Mouse (Mus musculus): ENCODE measurements around the gene Pde10a. TPM values are rescaled to one million over a fixed set of nuclear protein-coding genes. Genes with fewer than 3 reads are reported as not detected.

Gene Pde10a
- polyA plus RNA-seq, 1 experiment: 2.4 TPM

DNA sequence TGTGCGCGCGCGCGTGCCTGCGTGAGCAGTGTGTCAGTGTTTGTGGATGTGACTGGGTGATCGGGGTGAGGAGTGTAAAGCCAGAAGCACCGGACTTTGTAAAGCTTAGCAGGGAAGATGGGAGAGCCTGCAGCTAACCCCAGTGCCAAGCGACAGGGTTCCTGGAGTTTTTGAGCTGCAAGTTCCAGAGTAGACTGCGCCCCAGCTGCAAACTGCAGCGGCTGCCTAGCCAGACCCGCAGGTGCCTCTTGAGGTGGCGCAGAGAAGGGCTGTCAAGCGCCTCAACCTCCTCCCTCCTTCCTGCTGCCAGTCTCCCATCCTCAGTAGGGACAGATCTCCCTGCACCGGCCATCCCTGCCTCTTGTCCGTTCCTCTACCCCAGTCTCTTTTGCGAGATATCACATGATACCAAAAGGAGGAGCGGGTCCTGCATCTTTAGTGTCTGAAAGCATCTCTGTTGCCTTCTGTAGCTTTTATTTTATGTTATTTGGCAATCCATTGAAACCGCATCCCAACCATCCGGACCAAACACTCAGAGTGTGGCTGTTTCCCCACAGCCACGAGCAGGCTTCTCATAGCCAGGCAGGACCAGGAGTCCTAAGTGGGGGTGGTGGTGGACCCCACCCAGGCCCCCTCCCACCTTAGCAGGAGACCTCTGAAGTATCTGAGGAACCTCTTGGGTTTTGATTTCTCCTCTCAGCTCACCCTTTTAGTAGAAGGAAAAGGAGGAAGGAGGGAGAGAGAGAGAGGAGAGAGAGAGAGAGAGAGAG, 984 bp downstream of the Pde10a start:
- no peak for DNase-seq (ENCODE audit: low spot score)

DNA sequence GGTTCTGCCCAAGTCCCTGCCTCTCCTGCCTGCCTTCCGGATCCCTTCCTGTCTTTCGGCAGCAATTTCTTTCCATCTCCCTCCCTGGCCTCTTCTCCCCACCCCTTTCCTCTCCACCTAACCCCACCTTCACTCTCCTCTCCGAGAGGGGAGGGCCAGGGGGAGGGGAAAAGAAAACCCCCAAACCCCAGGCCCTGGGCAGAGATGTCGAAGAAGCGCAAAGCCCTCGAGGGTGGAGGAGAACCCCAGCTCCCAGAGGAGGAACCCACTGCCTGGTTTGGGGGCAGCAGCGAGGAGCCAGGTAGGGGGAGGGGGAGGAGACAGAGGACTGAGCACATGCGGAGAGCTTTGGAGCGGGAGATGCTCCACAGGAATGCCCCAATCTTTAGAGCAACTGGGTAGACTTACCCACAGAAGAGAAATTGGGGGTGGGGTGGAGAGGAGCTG, 1.7 kb downstream of the Pde10a start:
- no peak for DNase-seq (ENCODE audit: low spot score)

DNA sequence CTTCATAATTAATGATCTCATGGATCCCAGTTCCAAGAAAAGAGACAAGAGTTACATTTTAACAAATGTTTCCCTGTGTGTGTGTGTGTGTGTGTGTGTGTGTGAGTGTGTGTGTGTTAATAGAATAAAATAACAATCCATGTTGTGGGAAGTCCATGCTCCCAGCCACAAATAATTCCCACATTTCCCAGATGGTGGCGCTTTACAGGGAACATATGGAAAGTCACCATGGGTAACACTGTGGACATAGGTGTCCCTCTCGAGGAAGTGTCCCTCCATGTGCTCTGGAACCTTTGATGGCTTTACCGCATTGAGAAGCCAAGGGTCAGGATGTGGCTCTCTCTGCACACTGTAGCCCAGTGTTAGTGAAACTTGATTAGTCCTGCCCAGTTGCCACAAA, 3.5 kb downstream of the Pde10a start:
- no peak for DNase-seq (ENCODE audit: low spot score)

DNA sequence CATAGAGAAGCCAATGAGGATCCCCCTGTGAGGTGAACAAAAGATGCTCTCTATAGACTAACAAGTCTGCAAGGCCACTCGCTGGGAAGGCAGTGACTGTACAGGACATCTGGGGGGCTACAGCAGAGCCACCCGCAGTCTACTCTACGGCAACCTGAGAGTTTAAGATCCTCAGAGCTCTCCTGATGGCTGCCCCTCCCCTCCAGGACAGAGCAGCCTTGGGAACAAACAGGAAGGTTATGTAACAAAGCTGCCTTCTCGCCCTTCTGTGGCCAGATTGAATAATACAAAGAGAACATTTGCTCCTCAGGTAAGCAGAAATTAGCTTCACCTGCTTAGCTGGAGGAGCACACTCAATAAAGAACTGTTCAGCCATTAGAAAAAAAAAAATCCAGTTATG, 7.4 kb downstream of the Pde10a start:
- DNase-seq (ENCODE audit: low spot score): no peak

DNA sequence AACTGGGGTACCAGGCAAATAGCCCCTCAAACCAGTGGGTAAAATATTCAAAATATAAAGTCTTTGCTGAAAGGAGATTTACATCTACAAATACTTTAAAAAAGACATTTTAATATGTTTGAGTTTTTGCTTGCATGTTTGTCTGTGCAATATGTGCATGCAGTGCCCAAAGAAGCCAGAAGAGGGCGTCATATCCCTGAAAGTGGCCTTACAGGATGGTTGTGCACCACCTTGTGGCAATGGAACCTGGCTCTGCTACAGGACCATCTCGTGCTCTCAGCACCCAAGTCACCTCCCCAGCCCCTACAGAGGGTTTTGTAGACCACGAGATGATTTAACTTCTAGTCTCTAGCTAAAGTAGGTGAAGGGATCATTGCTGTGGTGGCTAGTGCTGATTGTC, 8.7 kb downstream of the Pde10a start:
- no peak for DNase-seq (ENCODE audit: low spot score)

DNA sequence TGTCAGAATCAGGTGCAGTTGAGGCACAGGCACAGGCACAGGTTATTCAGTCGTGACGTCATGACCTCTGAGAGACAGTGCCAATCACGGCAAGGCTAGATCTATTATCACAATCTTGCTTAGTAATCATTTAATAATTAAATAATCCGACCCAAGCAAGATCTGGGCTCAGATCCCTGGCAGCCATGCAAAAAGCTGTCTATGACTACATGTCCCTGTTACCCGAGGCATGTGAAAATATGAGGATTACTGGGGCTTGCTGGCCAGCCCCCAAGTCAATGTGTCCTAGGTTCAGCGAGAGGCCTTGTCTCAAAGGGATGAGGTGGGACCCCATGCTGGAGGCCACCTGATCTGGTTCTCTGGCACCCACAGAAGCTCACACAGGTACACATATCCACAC, 11.3 kb downstream of the Pde10a start:
- no peak for DNase-seq (ENCODE audit: low spot score)

DNA sequence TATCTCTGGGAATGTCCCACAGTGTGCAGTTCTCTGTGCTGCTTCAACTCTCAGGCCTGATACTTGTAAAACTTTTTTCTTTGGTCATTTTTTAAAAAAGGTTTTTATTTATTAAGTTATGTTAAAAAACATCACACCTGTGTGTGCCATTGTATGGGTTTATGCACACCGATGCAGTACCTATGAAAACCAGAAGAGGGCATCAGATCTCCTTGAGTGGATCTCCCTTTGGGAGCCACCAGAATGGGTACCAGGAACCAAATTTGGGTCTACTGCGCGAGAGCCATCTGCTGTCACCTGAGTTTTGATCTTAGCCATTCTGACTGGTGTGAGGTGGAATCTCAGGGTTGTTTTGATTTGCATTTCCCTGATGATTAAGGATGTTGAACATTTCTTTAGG, 12.9 kb downstream of the Pde10a start:
- DNase-seq (ENCODE audit: low spot score): no peak

DNA sequence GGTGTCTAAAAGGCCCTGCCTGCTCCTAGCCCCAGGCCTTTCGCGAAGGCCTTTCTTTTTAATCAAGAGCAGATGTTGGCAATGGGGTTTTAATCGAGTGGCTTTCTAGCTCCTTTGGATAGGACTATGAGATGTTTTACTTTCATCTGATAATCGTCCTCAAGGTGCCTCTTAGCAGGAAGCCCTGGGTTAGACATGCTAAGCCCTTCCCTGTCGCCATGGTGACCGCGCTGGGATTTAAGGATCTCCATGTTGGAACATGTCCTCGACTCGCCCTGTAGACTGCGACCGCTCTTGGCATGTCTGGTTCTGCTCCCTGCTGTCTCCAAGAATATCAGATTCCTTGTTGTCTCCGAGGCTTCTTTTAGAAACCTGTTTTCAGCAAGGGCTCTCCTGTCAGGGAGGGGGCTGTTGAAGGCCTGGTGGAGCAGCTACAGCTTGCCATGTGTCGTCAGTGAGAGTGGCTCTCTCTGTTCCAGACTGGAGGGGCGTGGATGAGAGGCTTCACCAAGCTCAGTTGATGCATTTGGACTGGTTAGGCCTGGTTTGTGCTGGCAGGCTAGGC, 16.9 kb downstream of the Pde10a start:
- no peak for DNase-seq (ENCODE audit: low spot score)

DNA sequence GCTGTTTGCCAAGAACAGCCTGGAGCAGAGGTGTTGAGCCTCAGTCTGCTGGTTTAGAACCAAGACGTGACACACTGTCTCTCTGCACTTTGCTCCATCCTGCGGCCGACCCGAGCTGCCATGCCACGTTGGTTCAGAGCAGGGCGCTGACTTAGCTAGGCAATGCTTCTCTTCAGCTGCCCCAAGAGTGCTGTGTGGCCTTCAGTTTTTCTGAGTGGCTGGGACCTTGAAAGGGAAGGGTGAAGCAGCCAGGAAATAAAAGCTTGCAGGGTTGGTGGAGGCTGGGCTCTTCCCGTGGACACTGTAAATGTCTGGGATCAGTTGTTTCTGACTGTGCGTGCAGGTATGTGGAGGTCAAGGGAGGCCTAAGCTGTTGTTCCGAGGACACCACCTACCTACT, 21.2 kb downstream of the Pde10a start:
- DNase-seq (ENCODE audit: low spot score): no peak

DNA sequence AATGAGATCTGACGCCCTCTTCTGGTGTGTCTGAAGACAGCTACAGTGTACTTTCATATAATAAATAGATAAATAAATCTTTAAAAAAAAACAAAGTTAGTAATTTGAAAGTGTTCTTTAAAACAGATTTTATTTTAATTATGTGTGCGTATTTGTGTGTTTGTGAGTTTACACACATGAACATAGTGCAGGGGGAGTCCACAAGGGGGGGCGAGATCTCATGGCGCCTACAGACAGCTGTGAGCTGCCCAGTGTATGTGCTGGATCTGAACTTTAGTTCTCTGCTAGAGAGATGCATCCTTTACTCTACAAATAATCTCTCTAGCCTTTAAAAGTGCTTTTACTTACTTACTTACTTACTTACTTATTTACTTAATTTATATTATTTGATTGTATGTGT, 23.6 kb downstream of the Pde10a start:
- no peak for DNase-seq (ENCODE audit: low spot score)

DNA sequence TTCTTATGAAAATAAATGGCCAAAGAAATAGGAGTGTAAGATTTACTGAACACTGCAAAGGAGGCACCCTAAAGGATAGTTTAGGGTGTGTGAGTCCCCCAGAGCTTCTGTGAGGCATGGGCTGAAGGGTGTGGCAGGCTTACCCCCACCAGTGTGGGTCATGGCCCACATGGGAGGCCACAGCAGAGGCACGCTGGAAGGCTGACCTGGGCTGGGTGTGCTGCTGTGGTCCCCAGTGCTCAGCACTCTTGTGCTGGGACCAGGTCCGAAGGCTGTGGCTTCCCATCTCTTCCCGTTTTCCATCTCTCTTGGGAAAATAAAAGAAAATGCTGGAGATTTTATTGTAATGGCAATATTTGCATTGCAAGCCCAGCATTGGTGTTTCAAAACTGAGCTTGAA, 26.5 kb downstream of the Pde10a start:
- no peak for DNase-seq (ENCODE audit: low spot score)

DNA sequence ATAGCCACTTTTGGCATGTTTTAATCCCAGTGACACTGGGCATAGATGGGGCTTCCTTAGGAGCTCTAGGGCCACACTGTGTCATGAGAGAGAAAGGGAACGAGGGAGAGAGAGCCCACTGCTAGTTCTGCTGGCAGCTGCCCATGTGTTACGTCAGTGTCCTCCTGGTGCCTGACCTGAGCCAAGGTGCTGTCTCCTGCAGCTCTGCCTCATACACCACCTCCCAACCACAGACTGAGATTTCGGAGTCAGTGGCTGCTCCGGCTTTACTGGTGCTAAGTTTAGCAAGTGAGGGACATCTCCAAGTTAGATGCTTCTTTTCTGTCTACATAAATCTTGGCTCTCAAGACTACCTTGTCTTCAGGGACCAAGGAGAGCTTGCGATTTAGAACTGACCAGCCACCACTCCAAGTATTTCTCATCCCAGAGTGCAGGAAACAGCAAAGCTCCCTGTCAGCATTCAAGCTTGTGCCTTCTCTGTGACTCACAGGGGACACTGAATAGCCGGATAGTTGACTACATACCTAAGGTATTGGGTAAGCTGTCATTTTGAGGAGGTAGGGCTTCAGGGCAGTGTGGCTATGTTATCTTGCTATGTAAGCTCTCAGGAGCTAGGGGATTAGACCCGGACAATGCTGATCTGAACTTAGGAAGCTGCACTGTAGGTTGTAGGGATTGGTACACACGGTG, 27.3 kb downstream of the Pde10a start:
- DNase-seq (ENCODE audit: low spot score): no peak

DNA sequence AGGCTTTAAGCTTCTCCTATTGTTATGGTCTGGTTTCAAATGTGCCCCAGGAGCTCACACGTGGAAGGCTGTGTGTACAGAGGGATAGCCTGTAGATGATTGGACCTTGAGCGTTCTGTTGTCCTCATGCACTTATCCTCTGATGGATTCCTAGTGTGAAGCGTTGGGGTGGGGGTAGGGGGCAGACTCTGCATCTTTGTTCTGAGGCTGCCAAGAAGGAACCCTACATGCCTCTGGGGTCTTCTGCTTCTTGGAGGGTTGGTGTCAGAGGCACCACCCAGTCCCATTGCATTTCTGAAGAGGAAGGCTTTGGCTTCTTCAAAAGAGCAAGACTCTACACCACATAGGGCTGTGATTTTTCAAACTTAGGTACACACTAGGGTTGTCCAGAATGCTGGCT, 28.4 kb downstream of the Pde10a start:
- no peak for DNase-seq (ENCODE audit: low spot score)

DNA sequence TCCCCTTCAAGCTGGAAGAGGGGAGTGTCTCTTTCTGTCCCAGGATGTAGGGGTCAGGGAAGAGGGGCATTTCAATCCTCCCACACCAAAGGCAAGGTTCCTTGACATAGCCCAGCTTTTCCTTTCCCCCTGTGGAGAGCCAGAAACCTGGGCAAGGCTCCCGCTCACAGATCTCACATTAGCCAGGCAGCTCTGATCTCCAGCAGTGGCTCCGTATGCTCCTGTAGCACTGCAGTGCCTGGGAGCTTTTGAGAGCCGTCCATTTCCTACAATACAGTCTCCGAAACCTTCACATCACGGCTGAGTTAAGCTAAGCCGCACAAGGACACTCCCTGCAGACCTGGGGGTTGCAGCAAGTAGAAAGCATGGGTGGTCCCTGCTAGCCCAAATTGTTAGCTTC, 29.0 kb downstream of the Pde10a start:
- DNase-seq (ENCODE audit: low spot score): no peak

DNA sequence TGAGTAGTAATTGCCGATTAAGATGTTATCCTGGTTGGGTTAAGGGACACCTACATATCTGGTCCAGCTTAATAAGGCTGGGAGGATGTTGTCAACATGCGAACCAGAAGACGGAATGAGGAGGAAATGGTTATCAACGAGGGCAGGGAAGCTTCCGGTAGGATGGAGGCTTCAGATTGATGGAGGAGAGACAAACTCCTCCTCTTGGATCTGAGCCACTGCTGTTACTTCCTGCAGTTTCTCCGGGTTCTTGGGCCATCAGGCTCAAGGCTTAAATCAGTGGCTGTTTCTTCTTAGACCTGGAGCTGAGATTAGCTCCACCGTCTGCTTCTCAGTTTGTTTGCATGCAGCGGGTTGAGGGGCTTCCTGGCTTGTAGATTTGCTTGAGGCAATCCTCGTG, 30.6 kb downstream of the Pde10a start:
- no peak for DNase-seq (ENCODE audit: low spot score)

DNA sequence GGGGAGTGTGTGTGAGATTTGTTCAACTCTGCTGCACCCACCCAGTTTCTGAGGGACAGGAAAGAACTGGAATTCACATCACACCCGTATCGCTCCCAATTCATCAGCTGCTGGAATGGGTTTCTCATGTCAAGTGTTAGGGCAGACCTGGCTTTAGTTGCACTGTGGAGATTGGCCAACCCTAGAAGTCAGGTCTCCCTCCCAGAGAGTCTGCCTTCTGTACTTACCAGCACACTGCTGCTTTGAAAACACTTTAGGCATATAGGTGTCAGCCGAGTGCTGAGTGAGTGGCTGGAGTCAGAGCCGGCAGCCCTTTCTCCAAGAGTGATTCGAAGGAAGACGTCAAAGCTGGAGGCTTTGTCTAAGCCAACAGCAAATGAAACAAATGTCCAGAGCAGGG, 31.1 kb downstream of the Pde10a start:
- DNase-seq (ENCODE audit: low spot score): no peak

DNA sequence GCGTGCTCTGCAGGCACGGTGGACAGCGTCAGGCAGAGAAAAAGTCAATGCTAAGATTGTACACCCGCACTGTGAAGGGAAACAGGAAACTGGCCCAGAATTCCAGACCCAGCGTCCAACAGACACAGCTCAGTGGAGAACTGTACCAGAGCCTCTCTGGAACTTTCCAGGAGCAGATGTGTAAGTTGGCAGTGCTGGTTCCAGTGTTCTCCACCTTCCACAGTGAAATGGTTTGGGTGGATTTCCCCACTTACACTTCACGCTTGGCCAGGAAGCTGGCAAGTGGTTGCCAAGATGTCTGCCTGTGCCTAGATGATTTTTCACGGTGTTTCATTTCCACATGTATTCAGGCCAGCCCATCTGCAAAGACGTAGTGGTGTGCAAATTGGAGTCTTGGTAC, 32.8 kb downstream of the Pde10a start:
- no peak for DNase-seq (ENCODE audit: low spot score)

DNA sequence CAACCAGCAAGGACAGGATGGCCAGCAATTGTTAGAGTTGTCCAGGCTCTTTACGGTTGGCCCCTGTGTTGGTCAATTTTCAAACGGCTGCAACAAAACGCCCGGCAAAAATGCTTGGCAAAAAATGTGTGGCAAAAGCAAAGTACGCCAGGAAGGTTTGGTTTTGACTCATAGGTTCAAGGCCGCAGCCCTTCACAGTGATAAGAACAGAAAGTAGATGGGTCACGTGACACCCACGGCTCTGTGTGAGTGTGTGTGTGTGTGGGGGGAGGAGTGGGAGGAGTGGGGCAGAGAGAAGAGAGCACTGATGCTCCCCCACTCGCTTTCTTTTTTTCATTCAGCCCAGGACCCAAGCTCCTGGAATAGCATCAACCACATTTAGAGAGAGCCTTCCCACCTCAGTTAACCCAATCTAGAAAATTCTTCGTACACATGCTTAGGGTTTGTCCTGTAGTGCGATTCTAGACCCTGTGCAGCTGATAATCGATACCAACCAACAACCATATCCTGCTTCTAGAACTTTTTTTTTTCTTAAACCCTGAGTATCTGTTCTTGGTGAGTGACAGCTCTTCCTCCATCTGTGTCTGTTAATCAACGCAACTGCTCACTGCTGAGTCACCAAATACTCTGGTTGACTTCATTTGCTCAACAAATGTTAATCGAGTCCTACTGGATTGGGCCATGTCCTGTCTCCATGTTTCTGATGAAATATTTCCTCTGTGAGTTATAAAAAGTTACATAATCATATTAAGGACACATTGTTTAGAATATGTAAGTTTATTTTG, 37.1 kb downstream of the Pde10a start:
- DNase-seq (ENCODE audit: low spot score): no peak

DNA sequence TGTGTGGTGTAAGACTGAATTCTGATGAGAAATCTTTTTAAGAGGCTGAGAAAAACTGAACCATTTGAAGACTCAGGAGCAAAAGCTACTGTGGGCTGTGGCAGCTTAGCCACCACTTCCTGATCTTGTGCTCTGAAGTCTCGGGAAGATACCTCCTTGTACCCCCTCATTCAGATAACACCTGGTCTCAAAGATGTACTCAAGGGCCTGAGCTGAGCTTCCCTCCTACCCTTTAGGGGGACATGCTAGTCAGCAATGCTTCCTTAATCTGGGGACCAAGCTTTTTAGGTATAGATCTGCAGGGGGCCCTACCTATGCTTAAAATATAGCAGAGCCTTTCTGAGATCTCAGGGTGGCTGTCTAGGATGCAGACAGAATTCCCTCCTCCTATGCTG, 37.7 kb downstream of the Pde10a start:
- no peak for DNase-seq (ENCODE audit: low spot score)

DNA sequence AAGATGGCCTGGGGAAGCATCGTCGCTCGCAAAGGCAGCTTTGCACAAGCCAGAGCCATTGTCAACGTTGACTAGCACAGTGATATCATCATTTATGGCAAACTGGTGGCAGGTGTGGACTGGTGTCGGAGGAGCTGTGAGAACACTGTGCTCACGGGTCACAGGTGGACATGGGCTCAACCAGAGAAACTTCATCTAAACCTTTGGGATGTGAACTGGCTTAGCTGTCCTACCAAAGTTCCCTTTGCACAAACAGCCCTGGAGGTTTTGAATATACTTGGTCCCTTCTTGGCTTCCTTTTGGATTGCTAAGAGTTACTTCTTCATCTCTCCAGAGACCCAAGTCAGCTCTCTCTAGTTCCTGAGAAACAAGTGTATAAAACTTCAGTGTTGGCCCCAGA, 41.7 kb downstream of the Pde10a start, which contains the start of gene Gm17087:
TSS of gene Gm17087 (minus strand) at position 101 of the 400 bp plus-strand sequence.
- DNase-seq (ENCODE audit: low spot score): no peak

DNA sequence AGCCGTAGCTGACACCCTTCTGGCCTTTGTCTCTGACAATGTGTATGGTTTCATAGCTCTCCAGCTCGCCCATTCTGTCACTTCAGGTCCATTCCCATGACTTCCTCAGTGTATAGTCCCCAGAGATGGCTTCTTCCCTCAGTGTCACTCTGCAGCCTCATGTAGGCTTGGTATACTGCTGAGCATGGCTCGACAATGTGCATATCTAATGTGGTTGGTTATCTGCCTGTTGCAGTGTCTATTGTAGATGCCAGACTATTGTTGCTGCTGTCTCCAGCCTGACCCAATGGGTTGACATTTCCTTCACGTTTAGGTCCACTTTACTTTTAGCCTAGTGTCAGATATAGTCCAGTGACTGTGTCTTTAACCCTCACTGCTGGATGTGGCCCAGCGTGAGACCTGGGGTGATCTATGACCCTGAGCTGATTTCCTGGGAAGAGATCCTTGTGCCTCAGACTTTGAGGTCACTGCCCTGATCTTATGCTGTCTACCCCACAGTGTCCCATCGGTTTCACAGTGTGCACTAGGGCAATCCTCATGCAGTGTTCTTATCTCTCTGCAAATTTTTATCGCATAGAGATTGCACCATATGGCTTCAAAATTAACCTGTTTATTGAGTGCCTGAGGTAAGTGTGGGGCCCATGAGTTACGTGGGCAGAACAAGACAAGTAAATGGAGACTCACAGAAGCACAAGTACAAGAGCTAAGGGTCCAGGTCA, 48.5 kb downstream of the Pde10a start:
- DNase-seq (ENCODE audit: low spot score): no peak

DNA sequence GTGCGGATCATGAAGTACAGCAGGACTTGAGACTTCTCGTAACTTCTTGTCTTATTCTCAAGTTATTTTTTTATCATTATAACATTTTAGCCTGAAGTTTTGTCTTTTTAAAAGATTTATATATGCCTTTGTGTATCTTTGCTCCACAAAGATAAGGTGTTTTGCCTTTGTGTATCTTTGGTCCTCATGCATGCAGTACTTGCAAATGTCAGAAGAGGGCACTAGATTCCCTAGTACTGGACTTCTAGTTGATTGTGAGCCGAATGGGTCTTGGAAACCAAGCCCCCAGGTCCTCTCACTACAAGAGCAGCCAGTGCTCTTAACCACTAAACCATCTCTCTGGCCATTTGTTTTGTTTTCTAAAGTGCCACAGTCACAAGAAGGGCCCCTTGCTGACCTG, 55.2 kb downstream of the Pde10a start:
- no peak for DNase-seq (ENCODE audit: low spot score)
